Mouse (Mus musculus) E14TG2a.4 (cell line): ENCODE results near the gene Slc5a1.

ENCODE experiments used
- CTCF ChIP-seq: conservative IDR thresholded peaks from 2 replicates; pipeline ENCODE4 v1.5.1; 2014; ENCODE audit warnings: low read length
- NANOG ChIP-seq: IDR thresholded peaks from 2 replicates; pipeline ENCODE4 v1.6.1; 2014; ENCODE audit warnings: borderline replicate concordance, low read length, mixed read lengths
- POU5F1 ChIP-seq: IDR thresholded peaks from 2 replicates; pipeline ENCODE4 v1.6.1; 2014; ENCODE audit warnings: low read length, borderline replicate concordance

DNA sequence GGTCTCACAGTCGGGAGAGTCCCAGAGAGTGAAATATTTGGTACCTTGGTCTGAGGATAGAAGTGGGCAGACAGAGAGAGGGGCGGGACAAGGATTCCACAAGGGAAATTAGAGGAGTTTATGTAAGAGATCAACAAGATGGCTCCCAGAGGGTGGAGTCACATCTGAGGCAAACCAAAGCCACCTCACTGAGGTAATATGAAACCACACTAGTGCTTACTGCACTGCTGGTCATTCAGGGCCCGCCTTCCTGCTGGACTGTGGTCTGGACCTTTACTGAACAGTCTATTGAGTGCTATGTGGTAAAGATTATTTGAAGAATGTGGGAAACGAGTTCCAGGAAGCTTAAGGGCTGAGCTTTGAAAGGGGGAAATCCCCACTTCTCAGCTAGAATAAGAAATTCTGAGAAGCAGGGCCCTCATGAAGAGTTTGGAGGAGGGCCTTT lies 17.9 kb downstream of the Slc5a1 start:
- TF ChIP-seq CTCF (no peak), POU5F1 (no peak), NANOG (no peak)
